Mouse (Mus musculus) Patski (cell line): ENCODE measurements at regions not wholly inside any gene's neighbourhood (a gene's known extent, or its start where the extent isn't known, plus 50 kb on each side); places are given as distances from the start of the nearest gene placed in this dataset.

Experiments
- ATAC-seq: fragments of 100-300 bp; one replicate; pipeline ENCODE4 v1.8.0; 2021
- CTCF ChIA-PET: fragments of 350-600 bp; sonication (Branson Sonifier 250); formaldehyde crosslinking; loops from one replicate; lab custom pipeline; 2022; ENCODE audit warnings: inconsistent platforms; lab: Charles Lee
- POLR2A ChIA-PET: fragments of 350-600 bp; sonication (Branson Sonifier 250); formaldehyde crosslinking; loops from one replicate; lab custom pipeline; 2022; ENCODE audit warnings: antibody characterized with exemption, inconsistent platforms; lab: Charles Lee
- DNase-seq: peaks from one replicate; pipeline ENCODE4 v3.0.0-alpha.2; 2011; ENCODE audit warnings: low read depth, low spot score
- H3K27me3 ChIP-seq: fragments of 371-371 bp; one replicate; pipeline ENCODE4 v1.5.1; 2021
- CTCF ChIP-seq: fragments of 100-300 bp; IDR thresholded peaks from one replicate; pipeline ENCODE4 v1.5.1; 2021
- in situ Hi-C: fragments of 300-500 bp; cut with MboI; formaldehyde crosslinking; loops from 3 replicates; pipeline ENCODE4 v1.11.1; 2018; ENCODE audit warnings: low pct_unique_long_range_greater_than_20kb, mixed read lengths

DNA sequence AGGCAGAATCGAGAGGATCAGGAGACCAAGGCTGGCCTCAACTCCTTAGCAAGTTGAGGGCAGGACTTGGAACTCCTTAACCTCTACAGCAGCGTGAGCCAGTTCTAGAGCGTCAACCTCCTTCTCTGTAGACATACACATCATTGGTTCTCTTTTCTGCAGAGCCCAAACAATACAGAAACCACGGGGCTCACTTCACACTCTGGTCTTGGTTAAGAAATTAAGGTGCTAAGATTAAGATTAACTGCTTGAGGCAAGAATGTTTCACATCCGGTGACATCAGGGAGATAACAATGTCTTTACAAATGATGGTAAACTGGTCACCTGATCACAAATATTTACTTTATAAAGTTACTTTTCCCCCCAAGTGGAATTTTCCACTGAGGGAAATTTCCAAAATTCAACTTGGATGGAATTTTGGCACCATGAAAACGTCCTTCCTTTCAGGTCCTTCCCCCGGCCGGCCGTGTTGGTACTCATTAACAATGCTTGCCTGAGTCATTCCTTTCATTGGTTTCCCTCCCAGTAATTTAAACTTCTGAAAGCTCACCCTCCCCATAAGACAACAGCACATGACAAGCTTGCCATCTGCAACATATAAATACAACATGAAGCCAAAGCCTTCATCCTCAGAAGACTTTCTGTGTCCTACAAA is 77.3 kb upstream of the Kdm7a start:
- ATAC-seq (no peak), DNase-seq (peak; percentile 63)
- CTCF ChIA-PET, result no interaction called here
- in situ Hi-C loops, result no loop called here
- no peaks in the 10 kb centered on the region for H3K27me3 ChIP-seq
- POLR2A ChIA-PET, result interaction anchor here (1.1 kb wide), 1 partner anchor 12 kb away, joined by 3 read pairs; no protein-coding TSS in a partner anchor
- TF ChIP-seq CTCF, result no peak

GRCm38 (mm10) chr6:39278317-39278716 is 71.7 kb upstream of the Kdm7a start:
- no peak for ATAC-seq
- TF ChIP-seq CTCF, result no peak
- no peak for DNase-seq
- in situ Hi-C loops, result no loop called here
- ChIA-PET POLR2A (no interaction called here), CTCF (no interaction called here)
- no peaks in the 10 kb centered on the region for H3K27me3 ChIP-seq

DNA sequence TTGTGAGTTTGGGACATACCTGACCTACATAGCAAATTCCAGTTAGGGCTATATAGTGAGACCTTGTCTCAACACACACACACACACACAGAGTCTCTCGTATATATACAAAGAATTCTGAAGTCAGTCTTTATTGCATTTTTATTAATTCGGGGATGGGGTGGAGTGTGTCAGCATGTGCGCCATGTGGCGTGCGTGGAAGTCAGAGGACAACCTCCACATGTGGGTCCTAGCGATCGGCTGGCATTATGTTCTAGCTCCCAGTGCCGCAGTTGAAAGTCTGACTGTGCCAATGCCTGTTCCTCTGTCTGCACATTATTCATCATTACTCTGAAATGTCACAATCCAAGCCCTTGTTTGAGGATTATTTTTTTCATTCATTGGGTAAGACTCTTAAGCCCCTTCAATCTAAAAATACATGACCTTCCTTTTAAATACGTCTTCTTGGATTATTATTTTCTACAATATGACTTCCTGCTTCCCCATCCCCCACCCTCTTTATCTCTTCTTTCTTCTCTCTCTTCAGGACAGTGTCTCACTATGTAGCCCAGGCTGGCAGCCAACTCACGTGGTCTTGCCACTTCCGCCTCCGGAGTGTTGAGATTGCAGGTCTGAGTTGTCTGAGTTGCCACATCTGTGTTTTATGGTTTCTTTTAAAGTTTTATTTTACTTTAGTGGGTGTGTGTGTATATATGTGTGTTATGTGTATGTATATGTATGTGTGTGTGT is 68.3 kb upstream of the Kdm7a start:
- POLR2A ChIA-PET, result no interaction called here
- ATAC-seq, result no peak

DNA sequence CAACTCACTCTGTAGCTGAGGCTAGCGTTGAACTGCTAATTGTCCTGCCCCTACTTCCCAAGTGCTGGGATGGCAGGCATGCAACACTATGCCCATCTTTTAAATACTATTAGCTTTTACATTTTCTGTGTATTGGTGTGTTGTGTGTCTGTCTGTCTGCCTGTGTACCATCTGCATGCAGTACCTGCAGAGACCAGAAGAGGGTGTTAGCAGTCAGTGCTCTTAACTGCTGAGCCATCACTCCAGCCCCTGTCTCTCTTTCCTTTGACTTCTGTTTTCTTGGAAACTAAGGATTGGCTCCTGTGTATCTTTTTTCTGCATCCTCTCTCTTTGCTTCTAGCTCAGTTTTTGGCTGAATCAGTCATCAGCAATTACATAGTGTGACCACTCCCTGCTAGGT is 66.8 kb upstream of the Kdm7a start:
- no peak for ATAC-seq
- ChIA-PET CTCF (interaction anchor here (0.9 to 1.7 kb wide), 3 partner anchors 13 to 44 kb away, joined by 3 to 4 read pairs (median 3); no protein-coding TSS in a partner anchor), POLR2A (no interaction called here)
- no peaks in the 10 kb centered on the region for H3K27me3 ChIP-seq
- DNase-seq, result no peak
- in situ Hi-C loops, result no loop called here
- peak; percentile 62 for TF ChIP-seq CTCF

More for the DNA sequence above, 68.3 kb upstream of the Kdm7a start:
- in situ Hi-C loops, result no loop called here
- no peaks in the 10 kb centered on the region for H3K27me3 ChIP-seq
- CTCF ChIA-PET, result no interaction called here
- TF ChIP-seq CTCF, result no peak
- DNase-seq, result no peak

DNA sequence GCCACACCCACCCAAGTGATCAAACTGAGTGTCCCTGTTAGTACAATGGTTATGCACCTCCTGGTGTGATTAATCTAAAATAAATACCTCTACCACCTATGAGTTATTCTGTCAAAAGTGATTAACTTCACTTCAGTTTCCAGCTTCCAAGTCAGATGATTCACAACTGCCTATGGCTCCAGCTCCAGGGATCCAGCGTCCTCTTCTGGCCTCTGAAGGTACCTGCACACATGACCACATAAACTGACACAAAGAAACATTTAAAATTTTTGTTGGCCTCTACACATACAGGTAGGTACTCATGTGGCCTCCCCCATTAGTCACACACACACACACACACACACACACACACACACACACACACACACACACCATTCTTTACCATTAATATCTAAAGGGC is 63.9 kb upstream of the Kdm7a start:
- in situ Hi-C loops, result no loop called here
- DNase-seq (no peak), ATAC-seq (no peak)
- H3K27me3 ChIP-seq, result no peaks in the 10 kb centered on the region
- CTCF ChIA-PET, result no interaction called here
- POLR2A ChIA-PET, result no interaction called here
- TF ChIP-seq CTCF, result peak; percentile 55

- TF ChIP-seq CTCF, result no peak
- ChIA-PET POLR2A (no interaction called here), CTCF (no interaction called here)
- ATAC-seq (no peak), DNase-seq (no peak)
- in situ Hi-C loops, result no loop called here
- H3K27me3 ChIP-seq, result no peaks in the 10 kb centered on the region
These were observed 63.1 kb upstream of the Kdm7a start for GRCm38 (mm10) chr6:39269706-39270105.

GRCm38 (mm10) chr6:39268647-39269428 is 62.2 kb upstream of the Kdm7a start:
- in situ Hi-C loops, result no loop called here
- H3K27me3 ChIP-seq, result no peaks in the 10 kb centered on the region
- POLR2A ChIA-PET, result no interaction called here
- DNase-seq (no peak), ATAC-seq (no peak)
- no peak for TF ChIP-seq CTCF
- CTCF ChIA-PET, result interaction anchor here (1.3 kb wide), 1 partner anchor 75 kb away, joined by 4 read pairs; no protein-coding TSS in a partner anchor

- CTCF ChIA-PET, result no interaction called here
These were observed 58.1 kb upstream of the Kdm7a start for GRCm38 (mm10) chr6:39264722-39265121.

GRCm38 (mm10) chr6:39263615-39264014 is 57.0 kb upstream of the Kdm7a start:
- ChIA-PET POLR2A (no interaction called here), CTCF (no interaction called here)
- no peaks in the 10 kb centered on the region for H3K27me3 ChIP-seq
- TF ChIP-seq CTCF, result no peak
- ATAC-seq (no peak), DNase-seq (no peak)
- in situ Hi-C loops, result no loop called here

More at GRCm38 (mm10) chr6:39264722-39265121, 58.1 kb upstream of the Kdm7a start:
- POLR2A ChIA-PET, result no interaction called here
- no peak for TF ChIP-seq CTCF
- in situ Hi-C loops, result no loop called here
- H3K27me3 ChIP-seq, result no peaks in the 10 kb centered on the region
- ATAC-seq (no peak), DNase-seq (no peak)

- no peak for ATAC-seq
- POLR2A ChIA-PET, result no interaction called here
- DNase-seq, result no peak
- CTCF ChIA-PET, result no interaction called here
- in situ Hi-C loops, result no loop called here
- no peaks in the 10 kb centered on the region for H3K27me3 ChIP-seq
- TF ChIP-seq CTCF, result no peak
These were observed 55.4 kb upstream of the Kdm7a start for GRCm38 (mm10) chr6:39261951-39262350.
